In the genomic region with DNA sequence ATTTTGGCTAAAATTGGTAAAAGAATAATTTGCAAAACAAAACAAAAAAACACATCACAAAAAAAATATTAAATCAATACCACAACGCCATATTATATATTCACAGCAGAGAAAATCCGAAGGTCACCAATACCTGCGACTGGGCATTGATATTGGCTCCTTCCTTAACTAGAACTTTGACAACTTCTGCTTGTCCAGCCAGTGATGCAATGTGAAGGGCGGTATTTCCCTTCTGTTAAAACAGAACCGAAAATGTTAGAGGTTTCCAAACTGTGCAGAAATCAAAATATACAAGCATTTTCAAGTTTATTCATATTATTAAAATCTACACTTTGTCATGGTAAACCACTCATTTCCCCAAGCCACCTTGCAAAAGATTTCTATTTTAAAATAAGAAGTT, we compare ENCODE assay signal across 19 mouse cellular contexts.
"Had no signal": no experiment of that assay in that cellular context is flagged by ENCODE, and none has a peak within 500 bp of the region (broad histone marks: within the 10 kb centered on the region; RNA-seq: fewer than 3 reads in every experiment).

No protein-coding gene starts in this region.

- H3K36me3 ChIP-seq: midbrain, embryonic 10.5 days; midbrain, embryonic 12.5 days; neural tube, embryonic 15.5 days had no signal

- H3K9me3 ChIP-seq: midbrain, embryonic 10.5 days; midbrain, embryonic 12.5 days; neural tube, embryonic 13.5 days; neural tube, embryonic 15.5 days had no signal

- DNase-seq: lung, adult 18-20 months; lung, embryonic 14.5 days; lung, postnatal 10 days; lung, postnatal 4 days; midbrain, embryonic 14.5 days; retina, postnatal 1 day; right cerebral cortex, adult 18-20 months; right cerebral cortex, postnatal 25 days; right cerebral cortex, postnatal 4 days; spleen, adult 18-20 months; thymus, adult 18-20 months; thymus, postnatal 14 days; thymus, postnatal 36 days had no signal

- H3K27me3 ChIP-seq: midbrain, embryonic 12.5 days; neural tube, embryonic 13.5 days; neural tube, embryonic 15.5 days had no signal

- ATAC-seq: midbrain, embryonic 16.5 days had no signal

- H3K27ac ChIP-seq: midbrain, embryonic 10.5 days; midbrain, embryonic 12.5 days; neural tube, embryonic 13.5 days; neural tube, embryonic 15.5 days had no signal

- H3K4me2 ChIP-seq: lung, embryonic 14.5 days; midbrain, embryonic 12.5 days; neural tube, embryonic 13.5 days; neural tube, embryonic 15.5 days had no signal

- H3K4me1 ChIP-seq: midbrain, embryonic 10.5 days; neural tube, embryonic 13.5 days; neural tube, embryonic 15.5 days had no signal

- H3K9ac ChIP-seq: lung, embryonic 14.5 days; midbrain, embryonic 12.5 days; neural tube, embryonic 13.5 days; neural tube, embryonic 15.5 days had no signal

- H3K4me3 ChIP-seq: midbrain, embryonic 10.5 days; midbrain, embryonic 12.5 days; myocyte; neural tube, embryonic 13.5 days; neural tube, embryonic 15.5 days had no signal
